Mouse (Mus musculus): ENCODE measurements around the gene Wdr34. TPM values are rescaled to one million over a fixed set of nuclear protein-coding genes. Genes with fewer than 3 reads are reported as not detected.
A peak's percentile ranks its signal among the peaks of the same experiment; 100 is the strongest.

The Wdr34 gene
- total RNA-seq, 2 experiments from 2014 or later: 37.3 to 37.4 TPM

DNA sequence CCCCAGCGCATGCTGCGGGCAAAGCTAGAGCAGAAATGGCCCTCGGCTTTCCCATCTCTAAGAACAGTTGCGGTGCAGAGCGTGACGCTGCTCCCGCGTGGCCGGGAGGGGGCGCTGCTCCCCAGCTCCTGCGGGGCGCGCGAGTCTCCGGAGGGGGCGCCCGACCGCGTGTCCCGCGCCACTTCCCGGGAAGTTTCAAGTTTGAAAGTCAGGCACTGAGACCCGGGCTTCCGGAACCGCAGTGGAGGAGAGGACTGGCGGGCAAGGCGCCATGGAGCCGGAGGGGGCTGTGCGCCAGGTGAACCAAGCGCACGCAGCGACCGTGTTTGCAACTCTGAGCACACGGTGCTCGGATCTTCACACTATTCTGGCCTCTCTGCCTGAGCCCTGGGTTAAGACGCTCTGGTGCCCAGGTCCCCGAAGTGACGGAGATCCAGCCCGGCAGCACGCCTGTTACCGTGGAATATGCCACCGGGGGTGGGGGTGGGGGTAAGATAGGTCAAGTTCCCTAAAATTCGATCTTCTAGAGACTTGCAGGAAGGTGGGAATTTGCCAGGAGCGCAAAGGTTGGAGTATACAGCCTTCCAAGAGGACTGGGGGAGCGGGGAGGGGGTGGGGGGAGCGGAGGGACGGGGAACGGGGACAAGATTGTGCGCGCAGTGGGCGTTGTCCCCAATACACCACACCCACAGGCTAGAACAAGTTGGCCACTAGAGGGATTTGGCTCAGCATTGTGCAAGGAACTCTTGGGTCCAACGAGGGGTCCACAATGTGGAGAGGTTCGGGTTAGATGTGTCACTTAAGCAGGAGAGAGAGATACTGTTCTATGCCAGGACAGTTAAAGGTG is 29.0 kb upstream of the Wdr34 start, which contains the start of gene Pkn3:
Gene Pkn3 (plus strand): TSS at position 183 of the 847 bp plus-strand sequence.
- DNase-seq (ENCODE audit: low spot score in 2 of 2): peak; percentile 55 to 83
- TF ChIP-seq CTCF (conservative IDR thresholded peaks at IDR 0.05): peak; percentile 99
- peak within 1 kb of the TSS; percentile 56 for H3K4me3 ChIP-seq
- peak within 1 kb of the TSS; percentile 51; the same call in 1 of the 2 replicates for H3K27ac ChIP-seq

GRCm38 (mm10) chr2:30076959-30077358 is 28.3 kb upstream of the Wdr34 start:
- Histone ChIP-seq H3K27ac (no peak overlapping the region), H3K4me3 (peak overlapping the region; percentile 56; the same call in 1 of the 2 replicates)
- no peak for TF ChIP-seq CTCF (conservative IDR thresholded peaks at IDR 0.05)
- DNase-seq (ENCODE audit: low spot score in 2 of 2): no peak

- no peak for DNase-seq (ENCODE audit: low spot score in 2 of 2)
- Histone ChIP-seq H3K4me3 (no peak overlapping the region), H3K27ac (no peak overlapping the region)
- TF ChIP-seq CTCF (conservative IDR thresholded peaks at IDR 0.05): no peak
Observed at GRCm38 (mm10) chr2:30076439-30076838, 27.8 kb upstream of the Wdr34 start.

DNA sequence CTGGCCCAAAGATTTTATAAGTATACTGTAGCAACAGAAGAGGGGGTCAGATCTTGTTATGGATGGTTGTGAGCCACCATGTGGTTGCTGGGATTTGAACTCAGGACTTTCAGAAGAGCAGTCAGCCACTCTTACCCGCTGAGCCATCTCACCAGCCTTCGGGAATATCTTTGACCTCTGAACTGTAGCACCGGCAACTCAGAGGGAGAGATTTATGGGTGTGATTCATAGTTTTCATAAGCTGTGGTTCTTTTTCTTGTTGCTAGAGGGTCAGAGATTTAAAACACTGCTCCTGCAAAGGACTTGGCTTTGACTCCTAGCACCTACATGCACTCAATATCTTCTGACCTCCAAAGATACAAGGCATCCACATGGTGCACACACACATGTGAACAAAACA is 26.9 kb upstream of the Wdr34 start:
- Histone ChIP-seq H3K4me3 (no peak overlapping the region), H3K27ac (no peak overlapping the region)
- no peak for TF ChIP-seq CTCF (conservative IDR thresholded peaks at IDR 0.05)
- DNase-seq (ENCODE audit: low spot score in 2 of 2): no peak

DNA sequence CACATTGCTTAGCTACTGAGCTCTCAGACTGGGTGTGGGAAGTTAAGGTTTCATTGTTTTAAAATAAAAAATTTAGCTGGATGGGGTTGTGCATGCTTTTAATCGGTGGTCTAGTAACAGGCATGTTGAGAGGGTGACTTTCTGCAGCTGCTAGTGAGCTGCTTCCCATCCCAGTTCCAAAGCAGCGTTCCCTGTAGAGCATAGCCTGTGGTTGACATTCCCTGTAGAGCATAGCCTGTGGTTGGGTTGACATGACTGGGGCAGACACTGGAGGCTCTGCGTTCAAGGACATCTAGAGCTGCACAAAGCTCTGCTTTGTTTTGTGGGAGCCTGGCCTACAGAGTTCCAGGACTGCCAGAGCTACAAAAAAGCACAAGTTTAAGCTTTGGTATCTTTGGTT is 24.6 kb upstream of the Wdr34 start:
- no peak for DNase-seq (ENCODE audit: low spot score in 2 of 2)
- TF ChIP-seq CTCF (conservative IDR thresholded peaks at IDR 0.05): no peak
- H3K27ac ChIP-seq: no peak overlapping the region
- H3K4me3 ChIP-seq: no peak overlapping the region

GRCm38 (mm10) chr2:30072875-30073274 is 24.2 kb upstream of the Wdr34 start:
- no peak for DNase-seq (ENCODE audit: low spot score in 2 of 2)
- no peak overlapping the region for H3K27ac ChIP-seq
- TF ChIP-seq CTCF (conservative IDR thresholded peaks at IDR 0.05): no peak
- no peak overlapping the region for H3K4me3 ChIP-seq

DNA sequence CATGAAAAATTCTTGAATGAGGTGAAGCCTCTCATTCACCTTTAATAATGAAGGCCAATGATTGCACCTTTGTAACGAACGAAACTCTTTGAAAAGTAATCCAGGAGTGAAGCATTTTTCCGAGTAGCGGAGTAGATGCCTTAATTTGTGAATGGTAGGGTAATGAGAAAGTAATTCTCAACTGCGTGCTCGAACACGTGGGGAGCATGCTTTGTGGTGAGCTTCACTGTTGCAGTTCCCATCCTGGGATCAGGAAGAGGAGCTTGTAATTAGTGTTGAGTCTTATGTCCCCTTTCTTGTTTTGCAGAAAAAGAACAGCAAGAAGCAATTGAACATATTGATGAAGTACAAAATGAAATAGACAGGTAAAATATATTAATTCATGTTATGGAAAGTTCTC is 19.3 kb upstream of the Wdr34 start:
- Histone ChIP-seq H3K27ac (no peak overlapping the region), H3K4me3 (peak overlapping the region; percentile 85)
- TF ChIP-seq CTCF (conservative IDR thresholded peaks at IDR 0.05): no peak
- DNase-seq (ENCODE audit: low spot score in 2 of 2): no peak

DNA sequence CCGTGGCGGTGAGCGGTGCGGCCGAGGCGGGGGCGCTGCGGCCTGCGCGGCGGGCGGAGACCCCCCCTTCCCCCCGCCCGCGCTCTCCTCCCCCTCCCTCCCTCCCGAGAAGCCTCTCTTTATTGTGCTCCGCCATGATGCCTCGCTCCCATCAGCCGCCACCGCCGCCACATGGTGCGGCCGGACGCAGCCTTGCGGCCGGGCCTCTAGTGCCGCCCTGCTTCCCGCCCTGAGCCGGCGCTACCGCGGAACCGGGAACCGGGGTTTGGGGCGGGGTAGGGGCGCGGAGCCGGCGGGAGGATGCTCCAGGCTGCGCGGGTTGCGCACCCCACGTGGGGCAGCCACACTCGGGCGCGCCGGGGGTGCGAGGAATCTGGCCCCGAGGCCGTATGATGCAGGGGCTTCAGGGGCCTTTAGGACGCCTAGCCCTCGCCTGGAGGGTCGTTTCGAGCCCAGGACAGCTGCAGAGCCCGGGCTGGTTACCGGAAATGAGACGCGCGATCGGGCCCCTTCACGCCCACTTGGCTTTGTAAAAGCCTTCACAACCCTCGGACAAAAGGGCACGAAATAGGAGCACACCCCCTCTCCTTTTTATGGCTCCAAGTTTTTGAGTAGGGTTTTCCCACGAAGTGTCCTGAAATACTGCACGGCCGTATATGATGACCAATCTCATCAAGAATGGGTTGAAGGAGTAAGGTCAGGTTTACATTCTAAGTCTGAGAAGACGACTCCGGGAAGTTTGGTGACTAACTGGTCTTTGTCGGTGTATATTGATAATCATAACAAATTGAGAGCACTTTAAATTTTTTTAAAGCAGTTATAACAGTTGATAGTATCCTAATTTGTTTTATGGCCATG is 18.6 kb upstream of the Wdr34 start:
- no peak for TF ChIP-seq CTCF (conservative IDR thresholded peaks at IDR 0.05)
- peak in 1 of 2 experiments; percentile 36 for DNase-seq (ENCODE audit: low spot score in 2 of 2)
- Histone ChIP-seq H3K4me3 (peak overlapping the region; percentile 85), H3K27ac (peak overlapping the region; percentile 98)

GRCm38 (mm10) chr2:30066046-30066901 is 17.6 kb upstream of the Wdr34 start:
- peak overlapping the region; percentile 85 for H3K4me3 ChIP-seq
- H3K27ac ChIP-seq: peak overlapping the region; percentile 98
- TF ChIP-seq CTCF (conservative IDR thresholded peaks at IDR 0.05): no peak
- peak; percentile 93 to 94 for DNase-seq (ENCODE audit: low spot score in 2 of 2)

- Histone ChIP-seq H3K27ac (no peak overlapping the region), H3K4me3 (no peak overlapping the region)
- no peak for DNase-seq (ENCODE audit: low spot score in 2 of 2)
- TF ChIP-seq CTCF (conservative IDR thresholded peaks at IDR 0.05): no peak
Observed at GRCm38 (mm10) chr2:30064298-30064697, 15.6 kb upstream of the Wdr34 start.

- TF ChIP-seq CTCF (conservative IDR thresholded peaks at IDR 0.05): no peak
- Histone ChIP-seq H3K4me3 (no peak overlapping the region), H3K27ac (no peak overlapping the region)
- no peak for DNase-seq (ENCODE audit: low spot score in 2 of 2)
Observed at GRCm38 (mm10) chr2:30063791-30064190, 15.1 kb upstream of the Wdr34 start.

DNA sequence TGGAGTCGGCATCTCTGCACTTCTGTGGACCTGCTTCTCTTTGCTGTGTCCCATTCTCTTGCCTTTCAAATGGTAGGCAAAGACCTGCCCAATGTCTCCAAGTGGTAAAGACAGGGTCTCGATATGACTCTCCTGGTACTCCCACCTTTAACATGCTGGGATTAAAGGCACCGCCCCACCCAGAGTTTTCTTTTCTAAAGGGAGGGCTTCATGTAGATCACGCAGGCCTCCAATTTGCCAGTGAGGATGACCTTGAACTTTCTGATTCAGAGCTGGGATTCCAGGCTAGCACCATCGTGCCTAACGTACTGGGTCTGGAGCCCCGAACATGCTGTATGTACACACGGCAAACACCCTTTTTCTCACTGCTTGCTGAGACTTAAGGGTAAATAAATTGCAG is 14.6 kb upstream of the Wdr34 start:
- TF ChIP-seq CTCF (conservative IDR thresholded peaks at IDR 0.05): no peak
- no peak for DNase-seq (ENCODE audit: low spot score in 2 of 2)
- Histone ChIP-seq H3K27ac (peak overlapping the region; percentile 84; the same call in 1 of the 2 replicates), H3K4me3 (peak overlapping the region; percentile 55)

All from layer of hippocampus, adult 2 months (tissue).